Mouse (Mus musculus) erythroid progenitor cell, adult 5-6 weeks (primary cell): ENCODE measurements around the gene Tti1. TPM values are rescaled to one million over a fixed set of nuclear protein-coding genes. Genes with fewer than 3 reads are reported as not detected.

Source experiments
- ATAC-seq: replicated peaks from 2 replicates; pipeline ENCODE4 v1.8.0; 2016; ENCODE audit warnings: moderate number of reproducible peaks, mild to moderate bottlenecking, moderate TSS enrichment, inconsistent platforms; ENCODE audit not compliant: poor library complexity, low FRiP score, severe bottlenecking
- total RNA-seq, 2 experiments: library from RNA; stranded (forward) in 1 of 2; stranded (reverse) in 1 of 2; fragments of 150-400 nt in 1 of 2; fragments of 186-747, 209-891 nt in 1 of 2; gene quantifications; 2 replicates each; pipeline versions ENCODE4 v1.2.3 to v1.2.4; 2015 to 2017; ENCODE audit warnings: low replicate concordance in 2 of 2

Tti1 gene
- total RNA-seq, 2 experiments from 2014 or later = 9.2 to 18.4 TPM

GRCm38 (mm10) chr2:157982727-157983126, 45.5 kb downstream of the Tti1 start:
- no peak for ATAC-seq

GRCm38 (mm10) chr2:157979241-157979640, 49.0 kb downstream of the Tti1 start:
- no peak for ATAC-seq

- no peak for ATAC-seq
Measured at GRCm38 (mm10) chr2:157975595-157975994, 52.6 kb downstream of the Tti1 start.

- ATAC-seq = no peak
Measured at GRCm38 (mm10) chr2:157974604-157975501, 53.4 kb downstream of the Tti1 start.

GRCm38 (mm10) chr2:157970669-157971068, 57.6 kb downstream of the Tti1 start:
- ATAC-seq = no peak

GRCm38 (mm10) chr2:157970124-157970523, 58.1 kb downstream of the Tti1 start:
- ATAC-seq = no peak

- no peak for ATAC-seq
Measured at GRCm38 (mm10) chr2:157967856-157968255, 60.4 kb downstream of the Tti1 start.

GRCm38 (mm10) chr2:157957707-157958108, 70.5 kb downstream of the Tti1 start:
- no peak for ATAC-seq

GRCm38 (mm10) chr2:157953978-157954377, 74.3 kb downstream of the Tti1 start:
- no peak for ATAC-seq

GRCm38 (mm10) chr2:157944156-157944893, 83.9 kb downstream of the Tti1 start:
- ATAC-seq = no peak

- no peak; the same call in 1 of the 2 replicates for ATAC-seq
Measured at GRCm38 (mm10) chr2:157943514-157944155, 84.6 kb downstream of the Tti1 start.

- ATAC-seq = no peak
Measured at GRCm38 (mm10) chr2:157940586-157941185, 87.5 kb downstream of the Tti1 start.

- no peak for ATAC-seq
Measured at GRCm38 (mm10) chr2:157936676-157937075, 91.6 kb downstream of the Tti1 start.

GRCm38 (mm10) chr2:157935444-157936171, 92.6 kb downstream of the Tti1 start:
- ATAC-seq = no peak

GRCm38 (mm10) chr2:157932655-157933054, 95.6 kb downstream of the Tti1 start:
- ATAC-seq = no peak
